Mouse (Mus musculus): ENCODE measurements around the gene Hmmr. TPM values are rescaled to one million over a fixed set of nuclear protein-coding genes. Genes with fewer than 3 reads are reported as not detected.

The Hmmr gene
- 0.39 TPM for polyA plus RNA-seq (2017; shearing (Covaris generic))

DNA sequence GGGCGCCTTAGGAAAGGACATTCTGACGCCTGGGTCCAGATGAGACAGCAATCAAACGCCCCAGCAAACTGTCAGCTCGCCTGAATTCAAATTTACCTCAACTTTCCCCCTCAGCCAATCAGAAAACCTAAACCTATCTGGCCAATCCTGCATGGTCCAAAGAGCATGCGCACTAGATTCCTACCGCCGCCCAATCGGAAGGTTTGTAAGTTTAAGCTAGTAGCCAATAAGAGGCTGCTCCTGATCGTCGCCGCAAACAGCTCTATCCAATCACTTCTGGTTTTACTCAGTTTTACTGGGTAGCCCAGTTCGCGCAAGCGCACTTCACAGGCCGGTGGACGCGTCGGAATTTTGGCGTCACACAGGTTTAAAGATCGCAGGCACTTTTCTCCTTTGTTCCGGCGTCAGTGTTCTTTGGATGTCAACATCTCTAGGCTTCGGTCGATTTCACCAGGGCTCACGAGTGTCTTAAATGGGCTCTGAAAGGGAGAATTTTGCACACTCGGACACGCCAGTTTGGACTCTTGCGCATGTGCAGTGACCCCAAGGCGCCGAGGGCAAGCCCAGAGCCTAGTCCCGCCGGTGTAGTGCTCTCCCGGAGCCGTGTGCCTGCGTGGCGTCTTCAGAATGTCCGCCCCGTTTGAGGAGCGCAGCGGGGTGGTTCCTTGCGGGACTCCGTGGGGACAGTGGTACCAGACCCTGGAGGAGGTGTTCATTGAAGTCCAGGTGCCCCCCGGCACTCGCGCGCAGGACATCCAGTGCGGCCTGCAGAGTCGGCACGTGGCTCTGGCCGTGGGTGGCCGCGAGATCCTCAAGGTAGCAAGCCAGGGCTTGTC, at the start of gene Hmmr, which contains the start of gene Nudcd2:
Hmmr (minus strand) TSS at position 84 of the 836 bp plus-strand sequence.
Nudcd2 (plus strand) TSS at position 329 of the 836 bp plus-strand sequence.

DNA sequence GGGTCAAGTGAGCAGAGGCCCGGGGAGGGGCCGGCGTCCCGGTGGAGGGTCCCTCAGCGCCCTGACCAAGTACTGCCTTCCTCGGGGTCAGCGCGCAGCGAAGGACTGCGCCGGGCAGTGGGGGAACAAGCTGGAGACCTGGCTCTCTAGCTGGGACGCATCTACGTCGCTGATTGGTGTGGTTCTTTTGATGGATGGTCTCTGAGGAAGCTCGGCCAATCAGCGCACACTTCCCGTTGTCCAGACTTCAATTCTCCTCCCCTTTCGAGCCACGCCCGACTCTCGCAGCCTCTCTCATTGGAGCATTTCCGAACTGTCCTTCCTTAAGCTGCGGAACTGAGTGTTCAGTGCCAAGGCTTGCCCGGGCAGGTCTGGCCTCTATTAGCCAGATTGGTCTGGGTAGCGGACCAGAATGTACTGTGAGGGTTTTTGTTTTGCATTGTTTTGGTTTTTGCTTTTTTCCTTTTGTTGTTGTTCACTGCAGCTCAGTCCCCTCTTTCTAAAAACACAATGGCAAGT, 21.9 kb upstream of the Hmmr start, which contains the start of gene Ccng1:
Ccng1 (minus strand) TSS at position 203 of the 519 bp plus-strand sequence.

DNA sequence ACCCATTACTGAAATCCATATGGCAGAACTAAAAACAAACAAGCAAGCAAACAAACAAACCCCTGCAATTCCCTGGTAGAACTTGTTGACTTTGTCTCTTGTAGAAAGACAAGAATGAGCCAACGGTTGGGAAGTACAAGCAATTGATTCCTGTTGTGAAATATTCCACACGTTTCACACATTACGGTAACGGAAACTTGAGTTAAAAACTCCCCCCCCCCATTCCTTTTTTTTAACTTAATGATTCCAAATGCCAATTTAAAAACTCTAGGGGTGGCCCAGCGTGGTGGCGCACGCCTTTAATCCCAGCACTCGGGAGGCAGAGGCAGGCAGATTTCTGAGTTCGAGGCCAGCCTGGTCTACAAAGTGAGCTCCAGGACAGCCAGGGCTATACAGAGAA, 38.1 kb downstream of the Hmmr start, which contains the start of gene Mat2b:
Mat2b (minus strand) TSS at position 101 of the 400 bp plus-strand sequence.

Other genes with a start within 250 kb of the Hmmr start
- 171 TPM for gene Mat2b, start 38.2 kb downstream of the Hmmr start, polyA plus RNA-seq (2017; shearing (Covaris generic))
- 24.4 TPM for gene Nudcd2, start 245 bp upstream of the Hmmr start, polyA plus RNA-seq (2017; shearing (Covaris generic))
- 64.6 TPM for gene Ccng1, start 21.9 kb upstream of the Hmmr start, polyA plus RNA-seq (2017; shearing (Covaris generic))